Mouse (Mus musculus): ENCODE data around the gene Hmga1. TPM values are rescaled to one million over a fixed set of nuclear protein-coding genes. Genes with fewer than 3 reads are reported as not detected.

The Hmga1 gene
- polyA plus RNA-seq, 1 experiment from 2014 or later: 821 TPM

DNA sequence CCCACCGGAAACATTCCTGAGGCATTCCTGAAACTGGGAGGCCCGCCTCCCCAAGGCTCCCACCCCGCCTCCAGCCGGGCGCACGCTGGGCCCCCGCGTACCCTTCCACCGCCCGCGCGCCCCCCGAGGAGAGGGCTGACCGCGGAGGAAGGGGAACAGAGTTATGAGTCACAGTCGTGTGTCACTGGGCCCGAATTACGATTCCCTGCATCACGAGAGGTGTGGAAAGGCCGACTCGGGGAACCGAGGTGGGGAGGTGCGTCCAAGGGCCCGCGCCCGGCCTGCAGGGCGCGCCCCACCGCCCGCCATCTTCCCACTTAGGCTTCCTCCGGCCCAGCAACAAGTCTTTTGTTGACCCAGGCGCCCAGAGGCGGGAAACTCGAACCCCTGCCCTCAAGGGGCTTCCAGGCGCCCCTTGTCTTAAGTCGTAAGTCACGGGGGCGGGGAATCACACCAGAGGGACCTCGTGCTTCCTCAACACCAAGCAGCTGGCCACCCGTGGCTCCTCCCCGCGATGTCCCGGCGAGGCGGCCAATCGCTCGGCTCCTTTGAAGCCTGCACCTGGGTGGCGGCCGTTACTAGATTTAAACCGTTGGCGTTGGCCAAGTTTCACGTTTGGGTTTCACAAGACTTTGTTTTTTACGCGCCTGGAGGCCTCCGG lies 655 bp upstream of the Hmga1 start:
- Histone ChIP-seq H3K27ac (peak overlapping the region; percentile 99), H3K4me1 (peaks cover 80% of the 10 kb centered on the region), H3K36me3 (replicated peaks) (peaks cover 11% of the 10 kb centered on the region), H3K4me3 (peak overlapping the region; percentile 98), H3K27me3 (ENCODE audit: poor library complexity, severe bottlenecking) (no peaks in the 10 kb centered on the region), H3K9me3 (no peaks in the 10 kb centered on the region)
- under 1% methylated on average over 55 of the region's 55 CpGs for WGBS
- peak; percentile 87 for DNase-seq (ENCODE audit: extremely low spot score, low spot score)

- H3K27me3 ChIP-seq (ENCODE audit: poor library complexity, severe bottlenecking): peaks cover 7% of the 10 kb centered on the region; the same call in 1 of the 2 replicates
- DNase-seq (ENCODE audit: extremely low spot score, low spot score): peak; percentile 63
- peaks cover 87% of the 10 kb centered on the region for H3K4me1 ChIP-seq
- H3K36me3 ChIP-seq (replicated peaks): peaks cover 28% of the 10 kb centered on the region
- H3K27ac ChIP-seq: peak overlapping the region; percentile 99
- peak overlapping the region; percentile 98 for H3K4me3 ChIP-seq
- H3K9me3 ChIP-seq: no peaks in the 10 kb centered on the region
- WGBS: under 1% methylated on average over 69 of the region's 75 CpGs
Measured at GRCm38 (mm10) chr17:27557181-27557926, 1.1 kb downstream of the Hmga1 start.

DNA sequence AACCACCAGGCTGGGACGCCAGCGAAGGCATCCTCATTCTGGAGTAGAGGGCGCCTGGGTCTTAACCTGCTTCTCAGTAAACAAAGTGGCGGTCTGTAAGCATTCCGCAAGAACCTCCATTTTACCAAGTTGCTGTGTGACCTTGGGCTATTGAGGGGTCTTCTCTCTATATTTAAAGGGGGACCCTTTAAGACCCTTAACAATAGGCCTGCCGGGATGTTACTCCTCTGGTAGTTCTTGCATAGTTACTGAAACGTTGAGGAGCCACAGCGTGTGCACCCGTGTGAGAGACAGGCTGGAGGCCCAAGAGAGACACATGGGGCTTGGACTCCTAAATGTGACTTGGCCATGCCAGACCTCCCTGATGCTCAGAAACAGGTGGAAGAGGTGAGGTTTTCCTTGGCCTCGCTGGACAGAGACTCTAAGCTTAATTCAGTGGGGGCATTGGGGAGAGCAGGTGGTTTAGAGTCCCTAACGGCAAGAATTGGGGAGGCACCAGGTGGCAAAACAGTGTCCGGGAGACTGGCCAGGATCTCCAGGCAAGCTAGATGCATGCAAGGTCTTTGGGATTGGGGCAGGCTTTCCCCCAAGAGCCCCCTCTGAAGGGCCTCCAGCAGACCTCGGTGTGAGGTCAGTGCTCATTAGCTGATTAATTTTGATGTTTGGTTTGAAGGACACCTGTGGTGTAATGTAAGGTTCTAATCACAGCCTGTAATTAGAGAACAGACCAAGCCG lies 1.8 kb downstream of the Hmga1 start:
- Histone ChIP-seq H3K4me3 (peak overlapping the region; percentile 98), H3K36me3 (replicated peaks) (peaks cover 30% of the 10 kb centered on the region), H3K9me3 (no peaks in the 10 kb centered on the region), H3K4me1 (peaks cover 82% of the 10 kb centered on the region), H3K27me3 (ENCODE audit: poor library complexity, severe bottlenecking) (peaks cover 7% of the 10 kb centered on the region; the same call in 1 of the 2 replicates), H3K27ac (peak overlapping the region; percentile 99)
- DNase-seq (ENCODE audit: extremely low spot score, low spot score): peak; percentile 47
- WGBS: under 1% methylated on average over 14 of the region's 14 CpGs

DNA sequence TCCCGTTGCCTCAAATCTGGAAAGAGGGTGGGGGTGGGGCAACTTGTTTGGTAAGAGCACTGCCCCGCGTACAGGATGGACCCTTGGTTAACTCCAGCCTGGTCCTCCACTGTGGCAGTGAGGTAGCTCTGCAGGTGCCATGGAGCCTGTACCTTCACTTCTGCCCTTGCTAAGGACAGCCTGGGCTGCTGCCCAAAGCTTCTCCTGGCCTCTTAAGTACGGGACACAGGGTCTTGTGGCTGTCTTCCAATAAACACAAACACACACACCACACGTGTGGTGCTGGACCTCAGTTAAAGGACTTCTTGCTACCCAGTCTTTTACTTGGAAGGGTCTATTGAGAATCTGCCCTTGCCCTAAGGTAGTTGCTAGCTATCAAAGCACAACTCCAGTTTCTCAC lies 2.5 kb downstream of the Hmga1 start:
- peaks cover 35% of the 10 kb centered on the region for H3K36me3 ChIP-seq (replicated peaks)
- H3K9me3 ChIP-seq: no peaks in the 10 kb centered on the region
- peaks cover 9% of the 10 kb centered on the region; the same call in 1 of the 2 replicates for H3K27me3 ChIP-seq (ENCODE audit: poor library complexity, severe bottlenecking)
- peak overlapping the region; percentile 52 for H3K27ac ChIP-seq
- WGBS: 11% methylated on average over 5 of the region's 5 CpGs
- peaks cover 80% of the 10 kb centered on the region for H3K4me1 ChIP-seq
- peak overlapping the region; percentile 98 for H3K4me3 ChIP-seq
- no peak for DNase-seq (ENCODE audit: extremely low spot score, low spot score)

DNA sequence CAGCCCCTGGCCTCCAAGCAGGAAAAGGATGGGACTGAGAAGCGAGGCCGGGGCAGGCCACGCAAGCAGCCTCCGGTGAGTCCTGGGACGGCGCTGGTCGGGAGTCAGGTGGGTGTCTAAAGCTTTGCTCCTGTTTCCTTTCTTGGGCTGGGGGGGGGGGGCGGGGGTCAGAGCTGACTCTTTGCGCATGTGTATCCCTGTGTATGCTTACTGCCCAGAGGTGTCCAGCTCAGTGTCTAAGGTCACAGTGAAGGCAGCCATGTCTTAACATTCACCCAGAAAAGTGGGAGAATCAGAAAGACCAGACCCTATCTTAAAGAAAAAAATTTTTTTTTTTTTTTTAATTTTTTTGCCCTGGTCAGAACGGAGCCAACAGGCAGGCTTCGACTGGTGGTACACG lies 3.3 kb downstream of the Hmga1 start:
- peak overlapping the region; percentile 98 for H3K4me3 ChIP-seq
- no peaks in the 10 kb centered on the region for H3K9me3 ChIP-seq
- H3K36me3 ChIP-seq (replicated peaks): peaks cover 41% of the 10 kb centered on the region
- H3K27me3 ChIP-seq (ENCODE audit: poor library complexity, severe bottlenecking): peaks cover 11% of the 10 kb centered on the region; the same call in 1 of the 2 replicates
- 78% methylated on average over 12 of the region's 12 CpGs for WGBS
- DNase-seq (ENCODE audit: extremely low spot score, low spot score): no peak
- peaks cover 80% of the 10 kb centered on the region for H3K4me1 ChIP-seq
- peak overlapping the region; percentile 52; the same call in 1 of the 2 replicates for H3K27ac ChIP-seq

GRCm38 (mm10) chr17:27560926-27561480 lies 4.7 kb downstream of the Hmga1 start:
- 89% methylated on average over 13 of the region's 13 CpGs for WGBS
- DNase-seq (ENCODE audit: extremely low spot score, low spot score): no peak
- peaks cover 11% of the 10 kb centered on the region; the same call in 1 of the 2 replicates for H3K27me3 ChIP-seq (ENCODE audit: poor library complexity, severe bottlenecking)
- peaks cover 41% of the 10 kb centered on the region for H3K36me3 ChIP-seq (replicated peaks)
- H3K4me3 ChIP-seq: no peak overlapping the region
- H3K9me3 ChIP-seq: no peaks in the 10 kb centered on the region
- H3K27ac ChIP-seq: no peak overlapping the region; the same call in 1 of the 2 replicates
- peaks cover 80% of the 10 kb centered on the region for H3K4me1 ChIP-seq

DNA sequence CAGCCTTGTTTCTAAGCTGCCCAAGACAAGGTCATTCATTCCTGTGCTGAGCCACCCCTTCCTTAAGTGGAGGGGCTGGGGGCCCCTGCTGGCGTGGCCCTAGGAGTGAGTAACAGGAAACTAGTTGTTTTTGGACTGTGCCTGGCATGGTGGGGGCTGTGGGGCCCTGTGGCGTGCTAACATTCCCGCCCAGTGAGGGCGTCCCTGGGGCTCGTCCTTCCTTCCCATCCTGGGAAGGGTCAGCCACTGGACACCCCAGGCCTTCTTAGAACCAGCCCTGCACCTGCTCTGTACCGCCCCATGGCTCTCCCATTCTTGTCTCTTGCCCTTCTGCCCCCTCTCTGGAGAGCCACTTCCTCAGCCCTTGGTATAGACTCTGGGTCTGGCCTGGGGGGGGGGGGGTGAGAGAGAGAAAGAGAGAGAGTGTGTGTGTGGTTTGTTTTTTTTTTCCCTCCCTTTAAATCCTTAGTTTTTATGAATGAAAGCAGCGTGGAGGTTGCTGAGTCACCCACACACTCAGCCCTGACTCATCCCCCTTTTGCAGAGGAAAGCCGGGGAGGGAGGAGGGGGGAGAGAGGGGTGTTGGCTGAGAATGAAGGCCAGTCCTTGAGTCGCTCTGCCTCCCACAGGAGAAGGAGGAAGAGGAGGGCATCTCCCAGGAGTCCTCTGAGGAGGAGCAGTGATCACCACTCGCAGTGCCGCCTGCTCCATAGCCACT lies 5.7 kb downstream of the Hmga1 start:
- H3K36me3 ChIP-seq (replicated peaks): peaks cover 41% of the 10 kb centered on the region
- no peaks in the 10 kb centered on the region for H3K9me3 ChIP-seq
- DNase-seq (ENCODE audit: extremely low spot score, low spot score): no peak
- 57% methylated on average over 10 of the region's 11 CpGs for WGBS
- peaks cover 87% of the 10 kb centered on the region for H3K4me1 ChIP-seq
- H3K27ac ChIP-seq: no peak overlapping the region
- H3K27me3 ChIP-seq (ENCODE audit: poor library complexity, severe bottlenecking): peaks cover 17% of the 10 kb centered on the region
- H3K4me3 ChIP-seq: peak overlapping the region; percentile 6; the same call in 1 of the 2 replicates

GRCm38 (mm10) chr17:27563771-27564244 lies 7.5 kb downstream of the Hmga1 start:
- 0 out of 2 replicates have a peak overlapping the region, but pooled peaks have one; percentile 68 for H3K4me3 ChIP-seq
- no peak for DNase-seq (ENCODE audit: extremely low spot score, low spot score)
- no peaks in the 10 kb centered on the region for H3K9me3 ChIP-seq
- H3K4me1 ChIP-seq: peaks cover 69% of the 10 kb centered on the region
- H3K27me3 ChIP-seq (ENCODE audit: poor library complexity, severe bottlenecking): peaks cover 18% of the 10 kb centered on the region
- WGBS: 49% methylated on average over 7 of the region's 7 CpGs
- H3K27ac ChIP-seq: no peak overlapping the region
- H3K36me3 ChIP-seq (replicated peaks): peaks cover 41% of the 10 kb centered on the region

- H3K27me3 ChIP-seq (ENCODE audit: poor library complexity, severe bottlenecking): peaks cover 18% of the 10 kb centered on the region
- peak overlapping the region; percentile 88 for H3K27ac ChIP-seq
- WGBS: 8% methylated on average over 20 of the region's 20 CpGs
- H3K9me3 ChIP-seq: no peaks in the 10 kb centered on the region
- peak; percentile 53 for DNase-seq (ENCODE audit: extremely low spot score, low spot score)
- peak overlapping the region; percentile 68 for H3K4me3 ChIP-seq
- peaks cover 40% of the 10 kb centered on the region for H3K36me3 ChIP-seq (replicated peaks)
- peaks cover 62% of the 10 kb centered on the region for H3K4me1 ChIP-seq
Measured at GRCm38 (mm10) chr17:27564391-27565162, 8.3 kb downstream of the Hmga1 start.

GRCm38 (mm10) chr17:27565163-27565941 lies 9.1 kb downstream of the Hmga1 start, which contains the start of gene AI413582:
Gene AI413582, minus strand, starts transcription at chr17:27565756.
- under 1% methylated on average over 58 of the region's 58 CpGs for WGBS
- peaks cover 18% of the 10 kb centered on the region for H3K27me3 ChIP-seq (ENCODE audit: poor library complexity, severe bottlenecking)
- peak within 1 kb of the TSS; percentile 68 for H3K4me3 ChIP-seq
- H3K4me1 ChIP-seq: peaks cover 54% of the 10 kb centered on the region
- peak; percentile 95 for DNase-seq (ENCODE audit: extremely low spot score, low spot score)
- H3K27ac ChIP-seq: peak within 1 kb of the TSS; percentile 88
- H3K9me3 ChIP-seq: no peaks in the 10 kb centered on the region
- peaks cover 33% of the 10 kb centered on the region for H3K36me3 ChIP-seq (replicated peaks)

- H3K27ac ChIP-seq: peak overlapping the region; percentile 88
- WGBS: 1% methylated on average over 13 of the region's 13 CpGs
- peak overlapping the region; percentile 68 for H3K4me3 ChIP-seq
- peaks cover 16% of the 10 kb centered on the region for H3K27me3 ChIP-seq (ENCODE audit: poor library complexity, severe bottlenecking)
- H3K9me3 ChIP-seq: no peaks in the 10 kb centered on the region
- peaks cover 27% of the 10 kb centered on the region for H3K36me3 ChIP-seq (replicated peaks)
- H3K4me1 ChIP-seq: peaks cover 48% of the 10 kb centered on the region
- DNase-seq (ENCODE audit: extremely low spot score, low spot score): no peak
Measured at GRCm38 (mm10) chr17:27565942-27566267, 9.6 kb downstream of the Hmga1 start.
